Comparison of ENCODE assay signal across 9 mouse cellular contexts in genomic region chr8:26352541-26353010, GRCm38 (mm10).
A peak's percentile ranks its signal among the peaks of the same experiment; 100 is the strongest.
DNase-seq lines count a peak whose midpoint lies in the region; ATAC-seq lines count a peak whose summit lies in the region.
"Had no signal": no experiment of that assay in that cellular context is flagged by ENCODE, and none has a peak within 500 bp of the region (broad histone marks: within the 10 kb centered on the region; RNA-seq: fewer than 3 reads in every experiment).

No protein-coding gene starts in this region.

- H3K36me3 ChIP-seq in intestine, embryonic 14.5 days (ENCODE audit: control insufficient read depth, insufficient read depth, low read length), result no peaks in the 10 kb centered on the region

- H3K27me3 ChIP-seq in intestine, embryonic 14.5 days (replicated peaks; ENCODE audit: control insufficient read depth, insufficient read depth, low read length), result no peaks in the 10 kb centered on the region
- H3K27me3 ChIP-seq: megakaryocyte, embryonic 14.5 days had no signal

- ATAC-seq in intestine, embryonic 14.5 days (replicated peaks; ENCODE audit: low FRiP score, low TSS enrichment, low read depth), result peak; percentile 89

- H3K4me3 ChIP-seq in intestine, embryonic 14.5 days (ENCODE audit: low read depth, low read length), result peak overlapping the region; percentile 23
- H3K4me3 ChIP-seq: megakaryocyte, embryonic 14.5 days had no signal

- peak overlapping the region; percentile 88 for H3K27ac ChIP-seq in intestine, embryonic 14.5 days (ENCODE audit: low read depth)

- peak overlapping the region; percentile 57 for H3K4me2 ChIP-seq in intestine, embryonic 14.5 days (ENCODE audit: low read length)

- H3K9ac ChIP-seq in intestine, embryonic 14.5 days (ENCODE audit: low read length), result no peak overlapping the region

- H3K4me1 ChIP-seq in intestine, embryonic 14.5 days (replicated peaks; ENCODE audit: control insufficient read depth, insufficient read depth, low read length), result peaks cover 44% of the 10 kb centered on the region
- H3K4me1 ChIP-seq: megakaryocyte, embryonic 14.5 days had no signal

- WGBS in intestine, embryonic 14.5 days, result 20% methylated on average over 9 of the region's 9 CpGs

- DNase-seq in adipocyte (ENCODE audit: low spot score), result peak; percentile 77
- peak; percentile 14 for DNase-seq in brain, adult 2 months (ENCODE audit: low read depth, low spot score)
- peak; percentile 65 to 84 for DNase-seq in gastrocnemius, postnatal 4 days (ENCODE audit: low spot score in 2 of 2)
- peak; percentile 87 for DNase-seq in intestine, embryonic 14.5 days (ENCODE audit: low spot score)
- peak; percentile 53 to 64 for DNase-seq in lung, adult 18-20 months
- peak; percentile 86 for DNase-seq in skeletal muscle tissue, adult 2 months (ENCODE audit: low read depth, low spot score)
- DNase-seq in right cerebral cortex, postnatal 14 days, result no peak
- DNase-seq in c-Kit-positive CD71-positive TER-119-positive erythroid progenitor cells, embryonic 14.5 days (ENCODE audit: low spot score), result no peak

- H3K9me3 ChIP-seq in intestine, embryonic 14.5 days (ENCODE audit: control insufficient read depth, low read length), result no peaks in the 10 kb centered on the region

Comparison
In these comparisons a context has a peak if more than half of its experiments do, and no peak if none do; other contexts are left out.
1. DNase-seq: peak in adipocyte (single experiment), brain, adult 2 months (single experiment), gastrocnemius, postnatal 4 days (2 of 2), intestine, embryonic 14.5 days (single experiment), lung, adult 18-20 months (2 of 2) and skeletal muscle tissue, adult 2 months (single experiment); none in right cerebral cortex, postnatal 14 days (single experiment) and c-Kit-positive CD71-positive TER-119-positive erythroid progenitor cells, embryonic 14.5 days (single experiment).